Mouse (Mus musculus) G1E (cell line): ENCODE data around the gene 4930544D05Rik.

Experiments used
- CTCF ChIP-seq: IDR thresholded peaks from 2 replicates; pipeline ENCODE4 v1.5.1; 2012; ENCODE audit warnings: low read depth, low read length, inconsistent platforms, mixed read lengths
- GATA1 ChIP-seq: IDR thresholded peaks from 2 replicates; pipeline ENCODE4 v1.6.1; 2012; ENCODE audit warnings: borderline replicate concordance, low read length, inconsistent platforms, mixed read lengths
- POLR2AphosphoS5 ChIP-seq: IDR thresholded peaks from 2 replicates; pipeline ENCODE4 v1.6.1; 2012; ENCODE audit warnings: low read depth, low read length, inconsistent platforms; ENCODE audit not compliant: insufficient replicate concordance
- TAL1 ChIP-seq: conservative IDR thresholded peaks from 2 replicates; pipeline ENCODE4 v1.6.1; 2012; ENCODE audit warnings: low read depth, low read length, inconsistent platforms, mixed read lengths

DNA sequence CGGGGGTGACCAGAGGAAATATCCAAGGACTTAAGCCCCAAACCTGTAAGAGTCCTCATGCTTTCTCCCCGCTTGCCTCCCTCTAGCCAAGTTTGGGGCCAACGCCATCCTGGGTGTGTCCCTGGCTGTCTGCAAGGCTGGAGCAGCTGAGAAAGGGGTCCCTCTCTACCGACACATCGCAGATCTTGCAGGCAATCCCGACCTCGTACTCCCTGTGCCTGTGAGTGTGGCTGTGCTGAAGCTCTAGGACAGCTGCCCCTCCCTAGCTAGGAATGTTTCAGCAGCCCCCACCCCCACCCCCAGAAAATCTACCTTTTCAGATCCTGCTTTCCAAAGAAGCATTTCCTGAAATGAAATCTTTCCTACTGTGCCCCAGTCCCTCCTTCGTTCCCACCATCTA lies 43.3 kb downstream of the 4930544D05Rik start:
- TF ChIP-seq CTCF (no peak), TAL1 (no peak), POLR2AphosphoS5 (no peak), GATA1 (no peak)
